Mouse (Mus musculus): ENCODE results near the gene Cryba2. TPM values are rescaled to one million over a fixed set of nuclear protein-coding genes. Genes with fewer than 3 reads are reported as not detected.

The Cryba2 gene
- total and polyA plus RNA-seq, 3 experiments: 0.30 to 0.55 TPM; not detected in 1

DNA sequence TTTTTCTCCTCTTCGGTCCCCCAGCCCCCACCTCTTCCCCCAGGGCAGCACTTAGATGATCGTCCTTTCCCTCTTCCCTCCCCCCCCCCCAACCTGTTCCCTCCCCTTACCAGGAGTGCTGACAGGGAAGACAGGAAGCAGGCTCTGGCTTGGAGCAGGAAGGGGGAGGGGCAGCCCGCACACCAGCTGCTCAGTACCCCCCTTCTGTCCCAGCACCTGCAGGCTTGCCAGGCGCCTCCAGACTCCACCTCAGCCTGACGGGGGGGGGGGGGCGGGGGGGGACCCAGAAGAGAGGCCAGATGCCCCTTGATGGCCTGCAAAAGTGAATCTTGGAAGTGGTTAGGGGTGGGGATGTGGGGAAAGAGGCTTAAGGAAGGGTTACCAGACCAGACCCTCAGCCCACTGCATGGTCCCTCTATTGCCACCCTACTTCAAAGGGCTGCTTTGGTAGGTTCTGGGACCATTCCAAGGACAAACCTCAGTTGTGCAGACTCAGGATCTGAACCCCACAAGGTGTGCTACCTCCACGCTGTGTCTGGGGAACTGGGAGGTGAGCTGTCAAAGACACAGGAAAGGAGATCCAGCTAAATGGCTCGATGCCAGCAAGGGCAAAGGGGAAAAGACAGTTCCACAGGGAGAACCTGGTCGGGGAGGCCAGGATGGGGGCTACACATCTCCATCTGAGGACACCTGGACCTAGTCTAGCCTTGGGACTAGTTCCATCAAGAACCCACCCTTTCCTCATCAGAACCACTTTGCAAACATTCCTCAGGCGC is 5.9 kb upstream of the Cryba2 start:
- H3K9ac ChIP-seq (ENCODE audit: insufficient read depth, low read depth): no peak overlapping the region
- no peak overlapping the region for H3K4me2 ChIP-seq (ENCODE audit: insufficient read depth, low read depth, poor library complexity, severe bottlenecking)
- H3K4me1 ChIP-seq (ENCODE audit: control insufficient read depth in 1 of 2, insufficient read depth in 2 of 2): peaks cover 48 to 79% of the 10 kb centered on the region in 2 experiments
- TF ChIP-seq MAFK (IDR thresholded peaks at IDR 0.05; ENCODE audit: insufficient replicate concordance, low read length): no peak
- no peak for TF ChIP-seq MXI1 (IDR thresholded peaks at IDR 0.05; ENCODE audit: low read depth, low read length)
- no peak for TF ChIP-seq JUND (conservative IDR thresholded peaks at IDR 0.05; ENCODE audit: low read depth, low read length)
- no peak for TF ChIP-seq POLR2A (IDR thresholded peaks at IDR 0.05; ENCODE audit: low read depth, low read length)
- TF ChIP-seq USF1 (IDR thresholded peaks at IDR 0.05; ENCODE audit: low read depth, low read length): no peak
- no peak for TF ChIP-seq ELF1 (IDR thresholded peaks at IDR 0.05; ENCODE audit: low read depth, low read length)
- no peak for TF ChIP-seq KAT2A (IDR thresholded peaks at IDR 0.05; ENCODE audit: insufficient replicate concordance, low read length)
- no peak for TF ChIP-seq SMC3 (IDR thresholded peaks at IDR 0.05; ENCODE audit: low read depth, low read length)
- TF ChIP-seq RAD21 (IDR thresholded peaks at IDR 0.05; ENCODE audit: low read depth, low read length): no peak
- no peak for TF ChIP-seq HCFC1 (IDR thresholded peaks at IDR 0.05; ENCODE audit: low read depth, low read length)
- no peak for TF ChIP-seq PAX5 (IDR thresholded peaks at IDR 0.05; ENCODE audit: low read length)
- no peak for TF ChIP-seq NELFE (IDR thresholded peaks at IDR 0.05; ENCODE audit: low read depth, low read length)
- no peak for TF ChIP-seq MAX (IDR thresholded peaks at IDR 0.05; ENCODE audit: low read length)
- no peak for TF ChIP-seq CTCF (conservative IDR thresholded peaks at IDR 0.05 in 1 of 2, IDR thresholded peaks at IDR 0.05 in 1 of 2; ENCODE audit: low read depth in 2 of 2, low read length in 2 of 2)
- peaks cover 49% of the 10 kb centered on the region for H3K27me3 ChIP-seq (replicated peaks)
- no peaks in the 10 kb centered on the region for H3K36me3 ChIP-seq (replicated peaks in 1 of 2; ENCODE audit: control insufficient read depth in 1 of 2, insufficient read depth in 1 of 2, low read length in 1 of 2)
- no peaks in the 10 kb centered on the region for H3K9me3 ChIP-seq (replicated peaks; ENCODE audit: low read length)
- in situ Hi-C loops (cut with MboI; ENCODE audit: low pct_ligation_motif_present, low pct_unique_long_range_greater_than_20kb, low sequenced_read_pairs) (no loop called here), dilution Hi-C loops (cut with MboI; ENCODE audit: extremely low pct_ligation_motif_present, extremely low pct_unique_long_range_greater_than_20kb, low sequenced_read_pairs) (no loop called here)
- no peak for DNase-seq (ENCODE audit: extremely low read depth)
- no peak overlapping the region for H3K27ac ChIP-seq (ENCODE audit: insufficient read depth, low read depth)
- H3K79me2 ChIP-seq (replicated peaks; ENCODE audit: control insufficient read depth, extremely low read depth, insufficient read depth, poor library complexity, severe bottlenecking): no peaks in the 10 kb centered on the region
- no peak overlapping the region for H3K4me3 ChIP-seq (replicated peaks in 1 of 3; ENCODE audit: low read depth in 2 of 3, low read length in 2 of 3, poor library complexity in 1 of 3)

DNA sequence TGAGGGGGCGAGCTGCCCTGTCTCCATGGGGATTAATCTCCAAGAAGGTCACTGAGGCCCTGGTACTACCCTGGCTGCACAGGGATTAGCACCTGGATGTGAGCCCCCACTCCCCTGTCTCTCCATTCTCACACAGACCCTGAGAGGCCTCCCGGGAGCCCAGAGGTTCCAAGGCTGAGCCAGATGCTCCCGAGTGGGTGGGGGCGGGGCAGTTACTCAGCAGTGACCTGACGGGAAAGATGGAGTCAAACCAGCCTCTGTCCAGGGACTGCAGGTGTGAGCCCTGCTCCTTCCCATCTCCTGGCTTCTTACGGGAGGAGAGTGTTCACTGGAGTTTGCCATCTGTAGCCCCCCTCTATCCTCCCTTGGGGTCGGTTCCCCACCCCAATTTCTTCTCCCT is 5.0 kb upstream of the Cryba2 start:
- H3K9me3 ChIP-seq (replicated peaks; ENCODE audit: low read length): no peaks in the 10 kb centered on the region
- no peak for DNase-seq (ENCODE audit: extremely low read depth)
- no peak overlapping the region for H3K27ac ChIP-seq (ENCODE audit: insufficient read depth, low read depth)
- dilution Hi-C loops (cut with MboI; ENCODE audit: extremely low pct_ligation_motif_present, extremely low pct_unique_long_range_greater_than_20kb, low sequenced_read_pairs) (no loop called here), in situ Hi-C loops (cut with MboI; ENCODE audit: low pct_ligation_motif_present, low pct_unique_long_range_greater_than_20kb, low sequenced_read_pairs) (no loop called here)
- no peaks in the 10 kb centered on the region for H3K36me3 ChIP-seq (replicated peaks in 1 of 2; ENCODE audit: control insufficient read depth in 1 of 2, insufficient read depth in 1 of 2, low read length in 1 of 2)
- no peak overlapping the region for H3K4me2 ChIP-seq (ENCODE audit: insufficient read depth, low read depth, poor library complexity, severe bottlenecking)
- H3K4me3 ChIP-seq (replicated peaks in 1 of 3; ENCODE audit: low read depth in 2 of 3, low read length in 2 of 3, poor library complexity in 1 of 3): peak overlapping the region in 1 of 3 experiments; percentile 25
- H3K79me2 ChIP-seq (replicated peaks; ENCODE audit: control insufficient read depth, extremely low read depth, insufficient read depth, poor library complexity, severe bottlenecking): no peaks in the 10 kb centered on the region
- peaks cover 48 to 85% of the 10 kb centered on the region in 2 experiments for H3K4me1 ChIP-seq (ENCODE audit: control insufficient read depth in 1 of 2, insufficient read depth in 2 of 2)
- TF ChIP-seq ELF1 (IDR thresholded peaks at IDR 0.05; ENCODE audit: low read depth, low read length) (no peak), EP300 (IDR thresholded peaks at IDR 0.05; ENCODE audit: low read length) (no peak), UBTF (IDR thresholded peaks at IDR 0.05; ENCODE audit: low read depth, low read length) (no peak), NRF1 (IDR thresholded peaks at IDR 0.05; ENCODE audit: low read depth, low read length) (no peak), ETS1 (conservative IDR thresholded peaks at IDR 0.05; ENCODE audit: low read depth, low read length) (no peak), BHLHE40 (IDR thresholded peaks at IDR 0.05; ENCODE audit: low read depth, low read length) (no peak), E2F4 (IDR thresholded peaks at IDR 0.05; ENCODE audit: insufficient replicate concordance, low read depth, low read length) (no peak), SIN3A (IDR thresholded peaks at IDR 0.05; ENCODE audit: low read length) (no peak), MAZ (IDR thresholded peaks at IDR 0.05; ENCODE audit: low read depth, low read length) (no peak), HCFC1 (IDR thresholded peaks at IDR 0.05; ENCODE audit: low read depth, low read length) (no peak), CHD1 (IDR thresholded peaks at IDR 0.05; ENCODE audit: low read depth, low read length) (no peak)
- no peak overlapping the region for H3K9ac ChIP-seq (ENCODE audit: insufficient read depth, low read depth)
- H3K27me3 ChIP-seq (replicated peaks): peaks cover 40% of the 10 kb centered on the region
